Mouse (Mus musculus) liver, adult 2 months (tissue): ENCODE data around the gene Mien1.

Experiments used
- CTCF ChIP-seq: fragments of 200-500 bp; IDR thresholded peaks from 2 replicates; pipeline ENCODE4 v1.5.1; 2011; ENCODE audit warnings: low read depth, low read length, control low read depth
- POLR2A ChIP-seq: fragments of 200-500 bp; IDR thresholded peaks from 2 replicates; pipeline ENCODE4 v1.6.1; 2011; ENCODE audit warnings: low read length, control low read depth; ENCODE audit not compliant: insufficient read depth; ENCODE audit errors: extremely low read depth

DNA sequence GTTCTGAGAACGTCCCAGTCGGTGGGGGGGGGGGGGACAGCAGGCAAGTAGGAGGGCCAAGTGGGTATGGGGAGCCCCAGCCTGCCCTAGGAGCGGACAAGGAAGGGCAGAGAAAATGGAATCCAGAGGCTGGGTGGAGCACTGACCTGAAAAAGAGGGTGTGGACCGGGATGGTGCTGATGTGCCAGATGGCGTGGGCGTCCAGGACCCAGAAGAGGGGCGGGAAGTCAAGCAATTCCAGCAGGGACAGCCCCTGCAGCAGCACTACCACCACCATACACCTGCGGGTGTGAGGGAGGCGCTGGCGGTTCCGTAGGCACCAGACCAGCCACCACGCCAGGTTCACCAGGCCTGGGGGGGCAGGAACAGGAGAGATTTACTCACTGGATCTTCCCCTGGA is 48.6 kb downstream of the Mien1 start:
- TF ChIP-seq CTCF: no peak
- TF ChIP-seq POLR2A: no peak
